Mouse (Mus musculus) kidney, adult 18-20 months (tissue): ENCODE results near the gene Msi2.

Source experiments
- DNase-seq: peaks from one replicate; pipeline ENCODE4 v3.0.0; 2021

Gene Msi2

GRCm38 (mm10) chr11:88587710-88588109, 130.6 kb downstream of the Msi2 start:
- DNase-seq: peak; percentile 55

DNA sequence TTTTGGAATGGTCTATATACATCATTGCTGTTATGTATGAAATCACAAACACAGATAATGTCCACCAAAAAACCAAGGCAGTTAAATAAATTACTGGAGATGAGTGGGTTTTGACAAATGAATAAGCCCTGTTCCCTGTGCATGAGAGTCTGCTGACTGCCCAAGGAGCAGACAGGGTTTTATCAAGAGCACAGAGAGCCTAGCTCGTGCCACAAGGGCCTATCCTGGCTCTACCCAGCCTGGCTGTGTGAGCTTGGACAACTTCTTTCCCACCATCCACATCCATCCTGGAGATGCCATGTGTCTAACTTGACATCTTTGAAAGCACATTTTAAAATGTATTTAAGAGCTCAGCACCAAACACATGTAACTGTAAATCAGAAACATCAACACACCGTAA, 132.4 kb downstream of the Msi2 start:
- DNase-seq: no peak

DNA sequence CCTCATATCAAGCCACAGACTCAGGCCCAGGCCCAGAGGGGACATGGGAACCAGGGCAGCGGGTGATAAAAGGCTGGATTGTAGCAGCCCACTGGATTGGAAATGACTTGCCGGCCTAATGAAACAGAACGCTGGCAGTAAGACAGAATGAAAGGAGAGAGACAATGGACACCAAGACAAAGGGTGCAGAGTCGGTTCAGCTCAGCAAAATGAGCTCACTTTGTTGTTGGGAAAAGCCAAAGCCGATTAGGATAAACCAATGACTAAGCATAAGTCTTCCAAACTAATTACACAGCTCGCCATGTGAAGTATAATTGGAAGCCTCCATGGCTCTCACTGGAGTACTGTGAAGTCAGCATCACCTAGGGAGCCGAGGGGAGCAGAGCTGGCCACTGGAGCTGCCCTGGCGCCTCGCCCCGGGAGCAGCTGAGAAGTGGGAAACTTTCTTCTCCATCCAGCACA, 133.1 kb downstream of the Msi2 start:
- no peak for DNase-seq

DNA sequence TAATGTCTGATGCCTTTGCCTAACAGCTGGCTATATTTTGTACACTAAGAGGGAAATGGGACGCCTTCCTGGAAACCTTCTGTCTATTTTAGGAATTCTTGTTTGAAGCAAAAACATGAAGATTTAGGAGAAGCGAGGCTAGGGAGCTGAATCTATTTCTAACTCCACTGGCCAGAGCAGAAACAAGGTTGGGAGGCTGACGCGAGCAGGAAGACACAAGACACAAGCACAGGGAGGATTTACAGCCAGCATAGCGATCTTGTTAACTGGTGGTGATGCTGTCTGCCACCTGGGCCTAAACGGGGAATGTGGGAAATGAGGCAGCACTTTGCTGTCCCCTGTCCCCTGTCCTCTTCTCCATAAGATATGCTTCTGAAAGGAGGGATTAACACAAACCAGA, 134.4 kb downstream of the Msi2 start:
- no peak for DNase-seq

- no peak for DNase-seq
These were observed 135.0 kb downstream of the Msi2 start for GRCm38 (mm10) chr11:88583259-88583833.

DNA sequence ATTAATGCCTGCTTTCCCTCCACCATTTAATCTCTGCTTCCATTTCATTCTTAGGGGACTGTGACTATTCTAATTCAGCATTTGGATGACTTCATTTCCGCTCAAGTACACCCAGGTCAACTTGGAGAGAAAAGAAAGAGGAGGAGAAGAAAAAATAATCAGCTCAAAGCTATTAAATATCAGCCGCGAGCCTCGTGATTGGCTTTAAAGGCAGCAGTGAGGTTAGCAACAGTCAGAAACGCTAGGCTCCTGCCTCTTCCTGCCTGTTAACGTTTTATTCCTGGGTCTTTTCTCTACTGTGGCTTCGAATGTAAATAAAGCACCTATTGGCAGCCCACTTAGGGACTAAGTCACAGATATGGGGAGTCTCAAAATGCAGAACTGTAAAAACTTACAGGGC, 135.5 kb downstream of the Msi2 start:
- DNase-seq: no peak

DNA sequence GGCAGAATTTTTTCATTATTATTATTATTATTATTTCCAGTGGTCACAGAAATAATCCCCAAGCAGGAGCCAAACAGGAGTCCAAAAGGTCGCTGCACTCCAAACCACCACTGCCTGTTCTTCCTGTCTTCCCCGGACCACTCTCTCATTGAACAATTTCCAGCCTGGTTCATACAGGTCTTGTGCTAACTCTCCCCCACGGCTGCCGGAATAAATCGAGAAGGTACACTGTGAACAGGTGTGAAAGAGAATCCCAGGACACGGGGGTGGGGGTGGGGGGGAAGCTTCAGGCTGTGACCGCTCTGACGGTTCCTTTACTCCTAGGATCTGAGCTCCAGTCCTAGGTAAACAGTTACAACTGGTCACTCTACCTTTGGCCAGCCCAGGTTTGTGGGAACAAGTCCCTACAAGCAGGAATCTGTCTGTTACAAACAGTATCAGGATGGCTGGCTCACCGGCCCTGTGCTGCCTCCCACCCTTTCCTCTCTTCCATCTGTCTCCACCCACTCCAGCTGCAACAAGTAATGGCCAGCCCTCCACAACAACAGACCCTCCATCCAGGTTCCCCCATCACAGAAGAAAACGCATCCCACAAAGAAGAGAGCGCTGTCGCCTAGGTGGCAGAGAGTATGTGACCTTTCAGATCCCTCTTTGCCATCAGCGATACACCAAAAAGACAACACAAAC, 136.1 kb downstream of the Msi2 start:
- no peak for DNase-seq

- no peak for DNase-seq
These were observed 136.9 kb downstream of the Msi2 start for GRCm38 (mm10) chr11:88581375-88581774.

GRCm38 (mm10) chr11:88578700-88579099, 139.6 kb downstream of the Msi2 start:
- DNase-seq: no peak

- DNase-seq: no peak
These were observed 141.2 kb downstream of the Msi2 start for GRCm38 (mm10) chr11:88577076-88577475.

DNA sequence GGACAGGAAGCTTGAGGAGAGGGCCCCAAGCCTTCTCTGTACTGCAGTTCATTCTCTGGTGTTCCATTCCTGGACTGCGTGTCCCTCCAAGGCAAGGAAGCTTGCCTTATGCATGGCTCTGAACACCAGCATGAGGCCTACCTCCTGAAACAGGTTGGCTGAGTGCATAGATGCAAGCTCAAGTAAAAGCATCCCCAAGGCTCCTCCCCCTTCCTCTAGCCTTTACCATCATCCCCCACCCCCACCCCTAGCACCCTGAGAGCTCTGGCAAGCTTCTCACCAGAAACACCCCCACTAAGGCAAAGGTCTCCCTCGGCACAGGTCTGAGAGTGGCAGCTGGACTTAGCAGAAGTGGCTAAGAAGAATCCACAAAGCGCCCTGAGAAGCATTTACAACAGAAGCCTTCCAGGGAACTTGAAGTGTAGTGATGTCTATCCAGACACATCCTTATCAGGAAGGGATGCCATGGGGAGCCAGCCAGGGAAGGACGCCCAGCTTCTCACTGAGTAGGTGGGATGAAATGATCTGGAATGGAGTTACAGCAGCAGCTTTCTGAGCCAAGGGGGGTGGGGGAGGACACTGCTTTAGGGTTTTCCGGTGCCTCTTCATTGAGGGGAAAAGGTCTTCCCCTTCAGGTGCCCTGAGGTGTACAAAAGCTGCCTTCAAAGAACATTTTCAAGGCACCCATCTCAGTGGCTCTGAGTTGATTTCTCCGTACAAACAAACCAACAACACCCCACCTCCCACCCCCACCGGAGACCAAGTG, 141.9 kb downstream of the Msi2 start:
- DNase-seq: no peak

GRCm38 (mm10) chr11:88574575-88575360, 143.5 kb downstream of the Msi2 start:
- peak; percentile 60 for DNase-seq

DNA sequence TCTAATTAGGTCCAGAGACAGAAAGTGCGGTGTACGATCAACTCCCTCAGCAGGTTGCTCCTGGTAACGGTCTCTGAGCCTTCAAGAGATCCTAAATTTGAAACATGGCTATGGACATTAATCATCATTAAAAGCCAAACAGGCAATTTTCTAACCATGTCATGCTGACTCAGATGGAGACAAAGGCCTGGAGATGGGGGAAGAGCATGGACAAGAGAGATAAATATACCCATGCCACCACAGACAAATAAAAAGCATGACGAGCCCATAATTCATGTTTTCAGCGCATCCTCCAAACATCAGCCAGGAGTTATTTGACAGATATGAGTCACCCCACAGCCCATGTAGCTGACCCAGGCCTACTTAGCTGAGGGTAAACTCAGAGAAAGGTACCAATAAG, 145.3 kb downstream of the Msi2 start:
- DNase-seq: no peak

DNA sequence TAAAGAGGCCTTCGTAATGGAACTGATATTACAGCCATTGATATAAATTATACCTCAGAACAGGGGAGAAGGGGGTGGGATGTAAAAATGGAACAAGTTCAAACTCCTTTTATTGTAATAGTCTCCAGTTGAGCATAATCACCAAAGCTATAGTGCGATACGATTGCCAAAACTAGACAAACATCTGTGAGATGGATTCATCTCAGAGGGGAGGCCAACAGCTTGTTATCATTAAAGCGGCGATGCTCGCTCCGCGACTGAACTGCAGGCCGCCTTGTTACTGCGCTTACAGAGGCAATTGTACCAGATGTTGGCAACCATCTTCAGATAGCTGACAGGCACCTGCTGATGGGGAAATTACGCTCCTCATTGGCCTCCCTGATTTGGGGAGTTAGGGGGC, 145.9 kb downstream of the Msi2 start:
- DNase-seq: no peak

- DNase-seq: no peak
These were observed 147.6 kb downstream of the Msi2 start for GRCm38 (mm10) chr11:88570715-88571202.

DNA sequence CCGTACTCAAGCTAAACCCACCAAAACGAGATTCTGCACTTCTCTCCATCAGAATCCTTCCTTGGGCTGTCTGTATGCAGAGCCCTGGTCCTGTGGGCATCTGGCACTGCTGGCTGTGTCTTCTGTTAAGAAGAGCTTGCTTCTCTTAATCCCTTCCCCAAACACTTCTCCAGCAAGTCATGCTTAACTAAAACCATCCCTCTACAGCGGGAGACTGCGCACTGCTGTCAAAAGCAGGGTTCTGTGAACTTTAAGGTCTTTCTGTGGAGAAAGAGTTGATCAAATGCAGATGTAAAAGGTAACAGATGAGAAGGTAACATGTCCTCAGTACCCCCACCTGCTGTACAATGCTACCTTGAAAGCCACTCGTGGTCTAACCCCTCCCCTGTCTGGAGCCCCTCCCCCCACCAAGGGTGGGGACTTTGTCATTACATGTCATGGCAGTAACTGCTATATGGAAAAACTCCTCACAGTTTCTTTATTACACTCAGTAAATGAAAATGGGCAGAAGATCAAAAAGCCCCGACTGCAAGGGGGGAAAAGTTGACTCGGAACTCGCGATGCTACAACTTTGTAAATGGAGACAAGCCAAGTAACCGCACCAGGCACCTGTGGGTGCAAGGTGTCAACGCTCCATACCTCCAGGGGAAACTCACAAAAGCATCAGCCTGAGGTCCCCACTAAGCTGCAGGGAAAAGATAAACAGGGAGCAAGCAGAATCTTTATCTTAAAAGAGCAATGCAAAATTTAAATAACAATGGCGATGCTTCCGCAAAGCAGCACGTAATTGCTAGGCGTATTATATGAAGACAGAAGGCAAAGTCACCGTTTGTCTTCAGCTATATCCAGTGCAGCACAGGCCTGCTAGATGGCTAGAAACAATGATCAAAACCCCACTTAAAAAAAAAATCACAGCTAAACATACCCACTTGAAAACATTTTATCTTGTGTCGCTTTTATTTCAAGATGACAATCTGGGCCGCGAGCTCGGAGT, 151.4 kb downstream of the Msi2 start:
- no peak for DNase-seq

DNA sequence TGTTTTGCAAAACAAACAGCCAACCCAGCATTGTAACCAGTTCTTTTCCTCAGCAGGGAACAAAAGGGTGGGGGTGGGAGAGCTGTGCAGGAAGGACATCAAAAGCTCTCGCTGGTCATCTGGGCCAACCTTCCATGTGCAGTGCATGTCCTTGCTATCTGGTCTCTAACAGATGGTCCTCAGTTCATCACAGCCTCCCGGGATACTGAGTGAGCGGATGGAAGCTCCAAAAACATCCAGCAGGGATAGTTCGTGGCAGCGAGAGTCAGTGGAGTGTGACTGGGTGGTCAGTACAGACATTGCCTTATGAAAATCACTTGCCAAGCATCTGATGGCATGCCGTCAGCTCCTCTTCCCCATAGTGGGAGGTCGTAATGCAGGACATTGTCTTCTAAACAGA, 153.5 kb downstream of the Msi2 start:
- no peak for DNase-seq

GRCm38 (mm10) chr11:88564363-88564762, 153.9 kb downstream of the Msi2 start:
- DNase-seq: no peak

DNA sequence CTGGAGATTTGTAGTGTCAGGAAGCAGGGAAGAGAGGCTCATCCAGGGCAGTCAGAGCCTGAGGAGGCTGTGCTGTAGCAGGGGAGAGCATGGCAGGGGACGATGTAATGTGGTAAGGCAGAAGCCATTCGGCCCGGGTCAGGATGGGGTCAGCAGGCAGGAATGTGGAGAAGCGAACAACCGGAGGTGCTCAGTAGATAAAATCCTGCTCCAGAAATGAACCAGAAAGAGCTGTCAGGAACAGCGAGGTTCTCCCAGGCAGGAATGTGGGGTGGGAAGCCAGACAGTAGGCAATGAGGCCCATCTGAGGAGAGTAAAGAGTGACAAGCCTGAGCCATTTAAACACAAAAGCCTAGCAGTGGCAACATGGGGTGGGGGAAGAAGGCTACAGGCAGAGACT, 157.1 kb downstream of the Msi2 start:
- no peak for DNase-seq

- no peak for DNase-seq
These were observed 157.7 kb downstream of the Msi2 start for GRCm38 (mm10) chr11:88560634-88561033.

DNA sequence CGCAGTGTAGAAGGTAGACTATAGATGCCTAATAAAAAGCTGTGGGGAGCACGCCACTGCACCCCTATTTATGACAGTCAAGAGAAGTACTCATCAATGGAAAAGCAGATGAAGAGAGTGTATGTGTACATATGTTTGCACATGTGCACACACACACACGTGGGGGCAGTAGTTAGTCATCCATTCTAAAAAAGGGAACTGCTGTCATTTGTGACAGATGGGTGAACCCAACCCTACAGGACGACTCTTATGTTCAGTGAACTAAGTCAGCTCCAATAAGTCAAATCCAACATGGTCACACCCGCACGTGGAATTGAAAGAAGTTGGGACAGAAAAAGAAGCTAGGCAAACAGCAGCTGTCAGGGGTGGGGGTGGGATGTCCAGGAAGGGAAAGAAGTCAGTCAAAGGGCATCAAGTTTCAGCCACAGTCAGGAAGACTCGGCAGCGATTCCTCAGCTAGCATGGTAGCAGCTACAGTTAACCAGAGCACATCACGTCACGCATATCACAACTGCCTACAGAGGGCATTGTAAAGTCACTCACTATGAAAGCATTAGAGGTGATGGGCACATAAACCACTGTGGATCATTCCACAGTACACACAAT, 158.8 kb downstream of the Msi2 start:
- no peak for DNase-seq
